Mouse (Mus musculus) embryonic fibroblast, embryonic 13.5 days (primary cell): ENCODE data around the gene Ppp2r1b.

Source experiments
- CTCF ChIP-seq: IDR thresholded peaks from 2 replicates; pipeline ENCODE4 v1.5.1; 2011; ENCODE audit warnings: mild to moderate bottlenecking, control low read depth, low read length, moderate library complexity, borderline replicate concordance; ENCODE audit not compliant: insufficient read depth
- POLR2A ChIP-seq: IDR thresholded peaks from 2 replicates; pipeline ENCODE4 v1.6.1; 2011; ENCODE audit warnings: low read depth, mild to moderate bottlenecking, control low read depth, low read length, moderate library complexity

DNA sequence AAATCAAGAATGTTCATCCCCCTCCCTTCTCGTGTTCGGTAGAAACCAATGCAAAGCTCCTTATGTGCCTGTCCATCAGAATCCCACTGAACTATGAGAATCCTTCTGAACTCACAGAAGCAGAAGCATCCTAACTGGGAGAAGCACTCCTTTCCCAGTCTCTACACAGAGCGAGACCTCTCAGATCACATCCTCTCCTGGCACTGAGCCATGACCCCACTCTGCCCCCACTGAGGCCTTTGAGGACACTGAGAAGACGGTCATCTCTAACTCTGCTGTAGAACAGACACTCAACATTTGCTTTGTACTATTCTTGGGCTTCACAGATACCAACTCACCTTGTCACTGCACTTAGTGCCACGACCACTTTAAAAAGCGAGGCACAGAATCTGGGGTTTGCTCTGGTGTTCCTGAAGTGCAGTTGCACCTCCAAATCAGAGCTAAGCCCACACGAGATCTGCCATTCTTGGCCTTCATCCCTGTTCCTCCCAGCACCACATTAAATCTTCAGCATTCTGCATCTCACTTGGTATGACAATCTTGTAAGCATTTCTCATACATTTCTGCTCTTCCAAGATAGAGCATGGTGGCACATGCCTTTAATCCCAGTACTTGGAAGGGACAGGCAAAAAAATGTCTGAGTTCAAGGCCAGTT lies 66.9 kb downstream of the Ppp2r1b start:
- TF ChIP-seq CTCF (no peak), POLR2A (no peak)
